Mouse (Mus musculus) MEL (cell line): ENCODE data around the gene Cgnl1.

Experiments
- CTCF ChIP-seq, 3 experiments: IDR thresholded peaks in 2 of 3; conservative IDR thresholded peaks in 1 of 3; 2 replicates each; pipeline ENCODE4 v1.5.1; 2011 to 2012; ENCODE audit warnings: low read length in 3 of 3, low read depth in 2 of 3, mild to moderate bottlenecking in 2 of 3, improper control_type of control experiment in 1 of 3, inconsistent platforms in 1 of 3, mixed read lengths in 1 of 3, moderate library complexity in 1 of 3; ENCODE audit not compliant: control insufficient read depth in 1 of 3, insufficient read depth in 1 of 3, poor library complexity in 1 of 3, severe bottlenecking in 1 of 3
- GATA1 ChIP-seq: IDR thresholded peaks from 2 replicates; pipeline ENCODE4 v1.6.1; 2011; ENCODE audit warnings: low read depth, low read length, improper control_type of control experiment
- MAFK ChIP-seq: IDR thresholded peaks from 2 replicates; pipeline ENCODE4 v1.6.1; 2011; ENCODE audit warnings: low read depth, mild to moderate bottlenecking, low read length, improper control_type of control experiment, borderline replicate concordance
- POLR2A ChIP-seq, 2 experiments: IDR thresholded peaks; 2 replicates each; pipeline ENCODE4 v1.6.1; 2011 to 2012; ENCODE audit warnings: low read length in 2 of 2, mild to moderate bottlenecking in 2 of 2, control low read depth in 1 of 2, improper control_type of control experiment in 1 of 2, low read depth in 1 of 2, moderate library complexity in 1 of 2; ENCODE audit not compliant: control insufficient read depth in 1 of 2, insufficient read depth in 1 of 2, poor library complexity in 1 of 2
- ZC3H11A ChIP-seq: IDR thresholded peaks from 2 replicates; pipeline ENCODE4 v1.6.1; 2012; ENCODE audit warnings: low read depth, mild to moderate bottlenecking, inconsistent platforms, low read length, improper control_type of control experiment
- ZMIZ1 ChIP-seq: IDR thresholded peaks from 2 replicates; pipeline ENCODE4 v1.6.1; 2012; ENCODE audit warnings: low read depth, mild to moderate bottlenecking, inconsistent platforms, low read length, improper control_type of control experiment, moderate library complexity

- TF ChIP-seq POLR2A (IDR thresholded peaks at IDR 0.05; ENCODE audit: control insufficient read depth in 1 of 2, insufficient read depth in 1 of 2, low read depth in 1 of 2, low read length in 2 of 2, poor library complexity in 1 of 2) (no peak), CTCF (IDR thresholded peaks at IDR 0.05 in 2 of 3, conservative IDR thresholded peaks at IDR 0.05 in 1 of 3; ENCODE audit: control insufficient read depth in 1 of 3, insufficient read depth in 1 of 3, low read depth in 2 of 3, low read length in 3 of 3, poor library complexity in 1 of 3, severe bottlenecking in 1 of 3) (no peak), MAFK (no peak), ZMIZ1 (no peak), ZC3H11A (no peak), GATA1 (no peak)
Observed at GRCm38 (mm10) chr9:71589771-71590170, 181.6 kb downstream of the Cgnl1 start.
